Mouse (Mus musculus): Measurements from ENCODE around the gene Rapgef4. TPM values are rescaled to one million over a fixed set of nuclear protein-coding genes. Genes with fewer than 3 reads are reported as not detected.

Gene Rapgef4
- polyA plus RNA-seq, 1 experiment = 555 TPM

- Histone ChIP-seq H3K4me3 (ENCODE audit: insufficient read depth, low read length) (no peak overlapping the region), H3K4me1 (ENCODE audit: control insufficient read depth, insufficient read depth, low read length) (peaks cover 3% of the 10 kb centered on the region; the same call in 1 of the 2 replicates), H3K27ac (ENCODE audit: insufficient read depth, low read length) (no peak overlapping the region)
- no peak for TF ChIP-seq CTCF (IDR thresholded peaks at IDR 0.05; ENCODE audit: extremely low read depth, insufficient read depth, low read length)
- no peak for TF ChIP-seq POLR2A (IDR thresholded peaks at IDR 0.05; ENCODE audit: extremely low read depth, insufficient read depth, low read length)
These were observed 19.1 kb downstream of the Rapgef4 start for GRCm38 (mm10) chr2:72000102-72000501.

DNA sequence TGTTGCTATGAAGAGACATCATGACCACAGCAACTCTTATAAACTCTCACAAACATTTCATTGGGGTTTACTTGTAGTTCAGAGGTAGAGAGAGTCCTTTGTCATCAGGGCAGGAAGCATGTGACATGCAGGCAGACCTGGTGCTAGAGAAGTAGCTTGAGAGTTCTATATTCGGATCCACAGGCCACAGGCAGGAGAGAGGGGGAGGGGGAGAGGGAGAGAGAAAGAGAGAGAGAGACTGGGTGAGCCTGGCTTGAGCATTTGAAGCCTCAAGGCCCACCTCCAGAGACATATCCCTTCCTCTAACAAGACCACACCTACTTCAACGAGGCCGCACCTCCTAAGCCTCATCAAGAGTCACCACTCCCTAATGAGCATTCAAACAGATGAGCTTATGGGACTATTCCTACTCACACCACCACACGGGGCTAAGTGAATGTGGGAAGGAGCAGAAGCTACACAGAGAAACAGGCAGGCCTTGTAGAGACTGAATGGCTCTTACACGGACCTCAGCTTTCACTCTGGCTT lies 21.9 kb downstream of the Rapgef4 start:
- Histone ChIP-seq H3K4me3 (ENCODE audit: insufficient read depth, low read length) (no peak overlapping the region), H3K4me1 (ENCODE audit: control insufficient read depth, insufficient read depth, low read length) (peaks cover 7% of the 10 kb centered on the region), H3K27ac (ENCODE audit: insufficient read depth, low read length) (no peak overlapping the region)
- no peak for TF ChIP-seq POLR2A (IDR thresholded peaks at IDR 0.05; ENCODE audit: extremely low read depth, insufficient read depth, low read length)
- no peak for TF ChIP-seq CTCF (IDR thresholded peaks at IDR 0.05; ENCODE audit: extremely low read depth, insufficient read depth, low read length)

- Histone ChIP-seq H3K4me3 (ENCODE audit: insufficient read depth, low read length) (no peak overlapping the region), H3K4me1 (ENCODE audit: control insufficient read depth, insufficient read depth, low read length) (peaks cover 7% of the 10 kb centered on the region), H3K27ac (ENCODE audit: insufficient read depth, low read length) (no peak overlapping the region)
- TF ChIP-seq CTCF (IDR thresholded peaks at IDR 0.05; ENCODE audit: extremely low read depth, insufficient read depth, low read length) = no peak
- TF ChIP-seq POLR2A (IDR thresholded peaks at IDR 0.05; ENCODE audit: extremely low read depth, insufficient read depth, low read length) = no peak
These were observed 22.9 kb downstream of the Rapgef4 start for GRCm38 (mm10) chr2:72003756-72004525.

DNA sequence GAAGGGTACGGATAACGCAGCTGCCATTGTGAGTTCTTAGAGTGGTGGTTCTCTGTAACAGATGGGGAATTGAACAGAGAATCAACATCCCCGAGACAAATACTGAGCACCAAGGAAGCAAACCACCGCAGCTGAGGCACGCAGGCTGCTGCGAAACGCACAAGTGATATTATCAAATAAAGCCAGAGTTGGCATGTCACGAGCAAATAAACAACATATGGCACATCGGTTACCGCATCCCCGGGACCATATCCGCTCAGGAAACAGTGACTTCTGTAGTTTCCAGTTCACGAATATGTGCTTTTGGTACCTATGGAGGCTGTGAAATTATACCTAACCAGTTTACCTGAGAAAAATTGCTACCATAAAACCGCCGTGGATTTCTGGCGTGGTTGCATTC lies 24.0 kb downstream of the Rapgef4 start:
- Histone ChIP-seq H3K27ac (ENCODE audit: insufficient read depth, low read length) (no peak overlapping the region), H3K4me3 (ENCODE audit: insufficient read depth, low read length) (no peak overlapping the region)
- no peak for TF ChIP-seq POLR2A (IDR thresholded peaks at IDR 0.05; ENCODE audit: extremely low read depth, insufficient read depth, low read length)
- TF ChIP-seq CTCF (IDR thresholded peaks at IDR 0.05; ENCODE audit: extremely low read depth, insufficient read depth, low read length) = no peak

GRCm38 (mm10) chr2:72009446-72010218 lies 28.6 kb downstream of the Rapgef4 start:
- no peak overlapping the region for H3K4me3 ChIP-seq (ENCODE audit: insufficient read depth, low read length)
- peaks cover 9% of the 10 kb centered on the region for H3K4me1 ChIP-seq (ENCODE audit: control insufficient read depth, insufficient read depth, low read length)
- H3K27ac ChIP-seq (ENCODE audit: insufficient read depth, low read length) = no peak overlapping the region
- TF ChIP-seq POLR2A (IDR thresholded peaks at IDR 0.05; ENCODE audit: extremely low read depth, insufficient read depth, low read length) = no peak
- TF ChIP-seq CTCF (IDR thresholded peaks at IDR 0.05; ENCODE audit: extremely low read depth, insufficient read depth, low read length) = no peak

More for the DNA sequence above, 24.0 kb downstream of the Rapgef4 start:
- H3K4me1 ChIP-seq (ENCODE audit: control insufficient read depth, insufficient read depth, low read length) = peaks cover 7% of the 10 kb centered on the region

DNA sequence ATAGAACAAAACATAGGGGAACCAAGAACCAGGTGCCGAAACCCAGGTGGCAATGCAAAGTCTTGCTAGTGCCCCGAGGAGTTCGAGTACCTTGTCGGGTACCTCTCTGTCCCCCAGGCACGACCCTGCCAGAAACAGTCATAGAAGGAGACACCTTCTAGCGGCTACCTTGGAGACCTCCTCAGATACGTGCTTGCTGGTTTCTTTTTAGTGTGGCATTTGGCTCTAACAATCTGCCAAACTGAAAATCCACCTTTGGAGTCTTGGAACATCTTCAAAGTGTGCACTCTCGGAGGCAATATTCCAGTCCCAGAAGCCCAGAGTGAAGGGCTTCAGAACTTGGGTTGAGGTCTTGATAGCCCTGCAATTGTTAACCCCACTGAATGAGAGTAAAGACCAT lies 34.3 kb downstream of the Rapgef4 start:
- peaks cover 6% of the 10 kb centered on the region for H3K4me1 ChIP-seq (ENCODE audit: control insufficient read depth, insufficient read depth, low read length)
- peak overlapping the region; percentile 75; the same call in 1 of the 2 replicates for H3K27ac ChIP-seq (ENCODE audit: insufficient read depth, low read length)
- no peak overlapping the region for H3K4me3 ChIP-seq (ENCODE audit: insufficient read depth, low read length)
- no peak for TF ChIP-seq POLR2A (IDR thresholded peaks at IDR 0.05; ENCODE audit: extremely low read depth, insufficient read depth, low read length)
- no peak for TF ChIP-seq CTCF (IDR thresholded peaks at IDR 0.05; ENCODE audit: extremely low read depth, insufficient read depth, low read length)

DNA sequence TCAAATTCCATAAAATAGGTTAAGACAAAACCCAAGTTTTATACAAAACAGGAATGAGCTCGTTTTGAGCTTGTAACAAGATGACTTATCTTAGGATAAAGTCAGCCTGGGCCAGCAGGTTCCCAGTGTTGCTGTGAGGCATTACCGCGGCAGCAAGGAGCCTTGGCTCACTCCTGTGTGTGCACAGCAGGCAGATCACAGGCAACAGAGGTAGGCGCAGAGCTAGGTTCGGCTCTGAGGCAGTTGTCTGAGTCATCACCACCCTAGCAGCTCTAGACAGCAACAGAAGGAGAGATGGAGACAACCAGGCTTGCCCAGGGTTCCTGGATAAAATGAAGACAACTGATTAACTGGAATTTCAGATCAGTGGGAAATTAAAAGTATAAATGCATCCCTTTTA lies 35.0 kb downstream of the Rapgef4 start:
- H3K4me3 ChIP-seq (ENCODE audit: insufficient read depth, low read length) = no peak overlapping the region
- H3K27ac ChIP-seq (ENCODE audit: insufficient read depth, low read length) = no peak overlapping the region
- TF ChIP-seq POLR2A (IDR thresholded peaks at IDR 0.05; ENCODE audit: extremely low read depth, insufficient read depth, low read length) (peak; percentile 36; the same call in 1 of the 2 replicates), CTCF (IDR thresholded peaks at IDR 0.05; ENCODE audit: extremely low read depth, insufficient read depth, low read length) (no peak)
- H3K4me1 ChIP-seq (ENCODE audit: control insufficient read depth, insufficient read depth, low read length) = peaks cover 5% of the 10 kb centered on the region

DNA sequence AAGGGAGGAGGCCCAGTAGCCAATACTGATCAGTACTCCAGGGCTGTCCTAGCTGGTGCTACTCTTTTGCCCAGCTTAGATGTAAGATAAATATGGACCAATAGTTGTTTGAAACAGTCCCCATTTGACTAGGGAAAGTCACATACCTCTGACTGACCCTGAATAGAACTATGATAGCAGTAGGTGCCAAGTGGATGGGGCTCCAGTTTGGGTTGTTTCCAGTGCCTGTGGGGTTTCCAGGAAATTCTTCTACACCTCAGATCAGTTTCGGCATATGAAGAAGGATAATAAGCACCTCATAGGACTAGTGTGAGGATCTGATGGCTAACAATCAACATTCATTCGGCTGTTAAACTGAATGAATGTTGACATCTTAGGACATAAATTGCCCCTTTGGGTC lies 36.1 kb downstream of the Rapgef4 start:
- H3K4me3 ChIP-seq (ENCODE audit: insufficient read depth, low read length) = no peak overlapping the region
- TF ChIP-seq CTCF (IDR thresholded peaks at IDR 0.05; ENCODE audit: extremely low read depth, insufficient read depth, low read length) (no peak), POLR2A (IDR thresholded peaks at IDR 0.05; ENCODE audit: extremely low read depth, insufficient read depth, low read length) (no peak)
- peaks cover 5% of the 10 kb centered on the region for H3K4me1 ChIP-seq (ENCODE audit: control insufficient read depth, insufficient read depth, low read length)
- no peak overlapping the region for H3K27ac ChIP-seq (ENCODE audit: insufficient read depth, low read length)

DNA sequence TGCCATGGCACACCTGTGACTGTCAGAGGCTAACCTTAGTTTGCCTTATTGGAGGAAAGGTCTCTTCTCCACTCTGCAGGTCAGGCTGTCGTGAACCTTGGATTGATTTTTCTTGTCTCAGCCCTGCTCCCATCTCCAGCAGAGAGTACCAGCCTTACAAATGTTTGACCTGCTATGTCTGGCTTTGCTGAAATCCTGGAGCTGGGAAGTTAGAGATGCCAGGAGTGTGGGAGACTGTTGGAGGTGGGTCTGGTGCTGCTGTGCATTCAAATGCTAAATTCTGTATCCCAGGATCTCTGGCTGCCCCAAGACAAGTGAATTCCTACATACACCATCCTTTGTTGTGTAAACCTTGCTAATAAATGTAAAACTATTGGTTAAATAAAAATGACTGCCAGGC lies 37.7 kb downstream of the Rapgef4 start:
- Histone ChIP-seq H3K27ac (ENCODE audit: insufficient read depth, low read length) (no peak overlapping the region), H3K4me1 (ENCODE audit: control insufficient read depth, insufficient read depth, low read length) (peaks cover 5% of the 10 kb centered on the region), H3K4me3 (ENCODE audit: insufficient read depth, low read length) (no peak overlapping the region)
- no peak for TF ChIP-seq POLR2A (IDR thresholded peaks at IDR 0.05; ENCODE audit: extremely low read depth, insufficient read depth, low read length)
- TF ChIP-seq CTCF (IDR thresholded peaks at IDR 0.05; ENCODE audit: extremely low read depth, insufficient read depth, low read length) = no peak
